Mouse (Mus musculus) lung, postnatal 0 days (tissue): ENCODE results near the gene Asxl1.

Experiments
- CTCF ChIP-seq: IDR thresholded peaks from 2 replicates; pipeline ENCODE4 v1.5.1; 2016; ENCODE audit warnings: antibody characterized with exemption, mild to moderate bottlenecking
- EP300 ChIP-seq: IDR thresholded peaks from 2 replicates; pipeline ENCODE4 v1.6.1; 2016; ENCODE audit warnings: antibody characterized with exemption, mild to moderate bottlenecking, control low read depth

GRCm38 (mm10) chr2:153342166-153342565 is 3.5 kb upstream of the Asxl1 start:
- TF ChIP-seq CTCF, result no peak
- TF ChIP-seq EP300, result no peak
